Mouse (Mus musculus) intestine, embryonic 14.5 days (tissue): ENCODE measurements around the gene Pi4ka. TPM values are rescaled to one million over a fixed set of nuclear protein-coding genes. Genes with fewer than 3 reads are reported as not detected.

Experiments
- ATAC-seq: fragments of 200-750 bp; cut with Nextera tagmentation; replicated peaks from 2 replicates; pipeline ENCODE4 v1.8.0; 2017; ENCODE audit warnings: low read depth, moderate number of reproducible peaks, moderate TSS enrichment, moderate library complexity; ENCODE audit not compliant: low FRiP score, low TSS enrichment
- DNase-seq: peaks from one replicate; pipeline ENCODE4 v3.0.0-alpha.2; 2018; ENCODE audit warnings: low spot score
- H3K27ac ChIP-seq: fragments of 300-500 bp; sonication (generic); 2 replicates; pipeline ENCODE4 v1.5.1; 2014; ENCODE audit warnings: low read depth, mild to moderate bottlenecking, control low read depth
- H3K27me3 ChIP-seq: fragments of 300-500 bp; sonication (generic); replicated peaks from 2 replicates; pipeline ENCODE4 v1.6.1; 2014; ENCODE audit warnings: low read length, control low read depth; ENCODE audit not compliant: control insufficient read depth, insufficient read depth
- H3K36me3 ChIP-seq: fragments of 300-500 bp; sonication (generic); 2 replicates; pipeline ENCODE4 v1.6.1; 2014; ENCODE audit warnings: low read length, control low read depth; ENCODE audit not compliant: control insufficient read depth, insufficient read depth
- H3K4me1 ChIP-seq: fragments of 300-500 bp; sonication (generic); replicated peaks from 2 replicates; pipeline ENCODE4 v1.6.1; 2014; ENCODE audit warnings: low read length, control low read depth, mixed read lengths; ENCODE audit not compliant: control insufficient read depth, insufficient read depth
- H3K4me2 ChIP-seq: fragments of 300-500 bp; sonication (generic); 2 replicates; pipeline ENCODE4 v1.6.1; 2014; ENCODE audit warnings: low read length
- H3K4me3 ChIP-seq: fragments of 300-500 bp; sonication (generic); 2 replicates; pipeline ENCODE4 v1.5.1; 2014; ENCODE audit warnings: low read depth, low read length, control low read depth, mixed read lengths
- H3K9ac ChIP-seq: fragments of 300-500 bp; sonication (generic); 2 replicates; pipeline ENCODE4 v1.6.1; 2014; ENCODE audit warnings: mild to moderate bottlenecking, low read length
- H3K9me3 ChIP-seq: fragments of 300-500 bp; sonication (generic); 2 replicates; pipeline ENCODE4 v1.6.1; 2016; ENCODE audit warnings: low read length, control low read depth; ENCODE audit not compliant: control insufficient read depth
- WGBS: fragments of 180-500 bp; shearing (Covaris S2); extraction: QIAGEN DNeasy Blood & Tissue Kit; methylation state at CpG from one replicate; pipeline ENCODE4 v1.1.7; 2014; 5-methylcytosine and 5-hydroxymethylcytosine counted together
- polyA plus RNA-seq: library from polyadenylated mRNA; unstranded; fragments of >200 nt; fragmentation: Nextera tagmentation; extraction: Ambion mirVana; gene quantifications from 2 replicates; pipeline ENCODE4 v1.2.1, GENCODE M21; 2014

Gene Pi4ka
- polyA plus RNA-seq, 1 experiment from 2014 or later = 38.0 TPM

- no peak overlapping the region for H3K27ac ChIP-seq
- WGBS = 87% methylated on average over 1 of the region's 1 CpGs
- no peak overlapping the region for H3K4me3 ChIP-seq
- no peaks in the 10 kb centered on the region for H3K27me3 ChIP-seq
- no peak overlapping the region for H3K9ac ChIP-seq
- no peaks in the 10 kb centered on the region for H3K4me1 ChIP-seq
- peaks cover 8% of the 10 kb centered on the region for H3K36me3 ChIP-seq
- DNase-seq (no peak), ATAC-seq (no peak)
- H3K4me2 ChIP-seq = no peak overlapping the region
- H3K9me3 ChIP-seq = no peaks in the 10 kb centered on the region
These were observed 76.1 kb downstream of the Pi4ka start for GRCm38 (mm10) chr16:17329848-17330570.

- Histone ChIP-seq H3K9me3 (no peaks in the 10 kb centered on the region), H3K27me3 (no peaks in the 10 kb centered on the region), H3K36me3 (peaks cover 18% of the 10 kb centered on the region), H3K4me2 (no peak overlapping the region), H3K9ac (no peak overlapping the region), H3K4me3 (no peak overlapping the region), H3K27ac (no peak overlapping the region), H3K4me1 (no peaks in the 10 kb centered on the region)
- no peak for DNase-seq
- no peak for ATAC-seq
- WGBS = 77% methylated on average over 2 of the region's 2 CpGs
These were observed 80.0 kb downstream of the Pi4ka start for GRCm38 (mm10) chr16:17326064-17326463.

GRCm38 (mm10) chr16:17324745-17325144 is 81.4 kb downstream of the Pi4ka start:
- no peaks in the 10 kb centered on the region for H3K9me3 ChIP-seq
- DNase-seq = no peak
- no peak overlapping the region for H3K9ac ChIP-seq
- no peak overlapping the region for H3K27ac ChIP-seq
- no peaks in the 10 kb centered on the region for H3K27me3 ChIP-seq
- no peak for ATAC-seq
- WGBS = 84% methylated on average over 5 of the region's 5 CpGs
- H3K36me3 ChIP-seq = peaks cover 18% of the 10 kb centered on the region
- no peak overlapping the region for H3K4me2 ChIP-seq
- no peaks in the 10 kb centered on the region for H3K4me1 ChIP-seq
- no peak overlapping the region for H3K4me3 ChIP-seq

GRCm38 (mm10) chr16:17321481-17321880 is 84.6 kb downstream of the Pi4ka start:
- Histone ChIP-seq H3K4me3 (no peak overlapping the region), H3K27ac (no peak overlapping the region), H3K4me2 (no peak overlapping the region), H3K27me3 (no peaks in the 10 kb centered on the region), H3K4me1 (no peaks in the 10 kb centered on the region), H3K9ac (no peak overlapping the region), H3K36me3 (peaks cover 35% of the 10 kb centered on the region), H3K9me3 (no peaks in the 10 kb centered on the region)
- no peak for ATAC-seq
- DNase-seq = no peak
- 55% methylated on average over 5 of the region's 5 CpGs for WGBS

GRCm38 (mm10) chr16:17316554-17316953 is 89.6 kb downstream of the Pi4ka start:
- no peaks in the 10 kb centered on the region for H3K9me3 ChIP-seq
- ATAC-seq (no peak), DNase-seq (no peak)
- H3K36me3 ChIP-seq = peaks cover 51% of the 10 kb centered on the region
- no peaks in the 10 kb centered on the region for H3K4me1 ChIP-seq
- H3K4me2 ChIP-seq = no peak overlapping the region
- WGBS = 94% methylated on average over 7 of the region's 7 CpGs
- no peak overlapping the region for H3K27ac ChIP-seq
- no peaks in the 10 kb centered on the region for H3K27me3 ChIP-seq
- H3K9ac ChIP-seq = no peak overlapping the region
- no peak overlapping the region for H3K4me3 ChIP-seq

GRCm38 (mm10) chr16:17312531-17312930 is 93.6 kb downstream of the Pi4ka start:
- no peak overlapping the region for H3K4me2 ChIP-seq
- WGBS = 91% methylated on average over 5 of the region's 5 CpGs
- DNase-seq = no peak
- H3K9ac ChIP-seq = no peak overlapping the region
- H3K27me3 ChIP-seq = no peaks in the 10 kb centered on the region
- H3K9me3 ChIP-seq = no peaks in the 10 kb centered on the region
- no peak overlapping the region for H3K4me3 ChIP-seq
- no peaks in the 10 kb centered on the region for H3K4me1 ChIP-seq
- H3K36me3 ChIP-seq = peaks cover 60% of the 10 kb centered on the region
- no peak for ATAC-seq
- H3K27ac ChIP-seq = no peak overlapping the region

- ATAC-seq (no peak), DNase-seq (no peak)
- WGBS = 91% methylated on average over 10 of the region's 10 CpGs
- Histone ChIP-seq H3K4me3 (no peak overlapping the region), H3K27ac (no peak overlapping the region), H3K27me3 (no peaks in the 10 kb centered on the region), H3K4me1 (no peaks in the 10 kb centered on the region), H3K9me3 (no peaks in the 10 kb centered on the region), H3K4me2 (no peak overlapping the region), H3K36me3 (peaks cover 43% of the 10 kb centered on the region), H3K9ac (no peak overlapping the region)
These were observed 97.1 kb downstream of the Pi4ka start for GRCm38 (mm10) chr16:17309036-17309435.

DNA sequence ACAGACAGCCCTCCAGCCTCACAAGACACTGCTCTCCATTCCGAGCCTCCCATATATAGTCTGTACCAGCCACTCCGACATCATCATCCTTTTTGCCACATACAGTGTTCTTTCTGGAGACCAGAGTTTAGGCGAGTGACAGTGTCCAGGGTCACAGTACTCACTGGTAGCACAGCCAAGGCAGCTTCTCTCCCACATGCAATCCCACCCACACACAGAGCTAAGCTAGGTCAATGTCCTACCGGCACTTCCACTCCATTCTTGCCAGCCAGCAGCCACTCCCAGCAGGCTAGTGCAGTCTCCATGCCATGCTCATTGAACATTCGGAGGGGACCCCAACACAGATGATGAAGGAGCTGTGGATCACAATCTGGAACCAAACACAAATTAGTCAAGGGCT is 98.7 kb downstream of the Pi4ka start:
- no peaks in the 10 kb centered on the region for H3K27me3 ChIP-seq

GRCm38 (mm10) chr16:17303521-17304245 is 102.4 kb downstream of the Pi4ka start:
- no peak for ATAC-seq
- no peak overlapping the region for H3K4me3 ChIP-seq
- H3K4me1 ChIP-seq = no peaks in the 10 kb centered on the region
- H3K27ac ChIP-seq = no peak overlapping the region
- H3K9ac ChIP-seq = no peak overlapping the region
- H3K4me2 ChIP-seq = no peak overlapping the region
- H3K9me3 ChIP-seq = no peaks in the 10 kb centered on the region
- peaks cover 76% of the 10 kb centered on the region for H3K36me3 ChIP-seq
- H3K27me3 ChIP-seq = no peaks in the 10 kb centered on the region
- no peak for DNase-seq
- 88% methylated on average over 5 of the region's 5 CpGs for WGBS

More for the DNA sequence above, 98.7 kb downstream of the Pi4ka start:
- H3K4me2 ChIP-seq = no peak overlapping the region
- H3K27ac ChIP-seq = no peak overlapping the region
- DNase-seq (no peak), ATAC-seq (no peak)
- 91% methylated on average over 5 of the region's 5 CpGs for WGBS
- H3K4me1 ChIP-seq = no peaks in the 10 kb centered on the region
- no peak overlapping the region for H3K9ac ChIP-seq
- no peak overlapping the region for H3K4me3 ChIP-seq
- peaks cover 56% of the 10 kb centered on the region for H3K36me3 ChIP-seq
- H3K9me3 ChIP-seq = no peaks in the 10 kb centered on the region
